Mouse (Mus musculus): ENCODE measurements at regions not wholly inside any gene's neighbourhood (a gene's known extent, or its start where the extent isn't known, plus 50 kb on each side); places are given as distances from the start of the nearest gene placed in this dataset.
A peak's percentile ranks its signal among the peaks of the same experiment; 100 is the strongest.
"Not testable (repeated sequence)": the region's sequence is repeated elsewhere in the genome, so short reads cannot be mapped to it uniquely, and the experiment has no call there.

- DNase-seq (ENCODE audit: low spot score in 2 of 2) = peak; percentile 13 to 36
These were observed 89.7 kb upstream of the Mageb16 start for GRCm38 (mm10) chrX:79760887-79761286.

GRCm38 (mm10) chrX:79758596-79758995, 87.4 kb upstream of the Mageb16 start:
- DNase-seq (ENCODE audit: low spot score in 2 of 2) = not testable (repeated sequence)

Measured in right cerebral cortex, adult 2 months (tissue).